Mouse (Mus musculus): ENCODE results near the gene Dapp1.
"Not testable (repeated sequence)": the region's sequence is repeated elsewhere in the genome, so short reads cannot be mapped to it uniquely, and the experiment has no call there.

Dapp1 gene

GRCm38 (mm10) chr3:137918172-137918931 lies 63.0 kb downstream of the Dapp1 start, which contains the start of gene Lamtor3:
Lamtor3 (plus strand) TSS chr3:137918506.
- peak; percentile 74 for DNase-seq (ENCODE audit: low spot score)

- no peak for DNase-seq (ENCODE audit: low spot score)
Measured at GRCm38 (mm10) chr3:137917694-137918171, 63.6 kb downstream of the Dapp1 start.

- DNase-seq (ENCODE audit: low spot score) = not testable (repeated sequence)
Measured at GRCm38 (mm10) chr3:137914567-137914966, 66.8 kb downstream of the Dapp1 start.

- no peak for DNase-seq (ENCODE audit: low spot score)
Measured at GRCm38 (mm10) chr3:137913093-137913492, 68.3 kb downstream of the Dapp1 start.

GRCm38 (mm10) chr3:137900149-137900548 lies 81.2 kb downstream of the Dapp1 start:
- DNase-seq (ENCODE audit: low spot score) = no peak

- no peak for DNase-seq (ENCODE audit: low spot score)
Measured at GRCm38 (mm10) chr3:137897685-137898084, 83.7 kb downstream of the Dapp1 start.

- no peak for DNase-seq (ENCODE audit: low spot score)
Measured at GRCm38 (mm10) chr3:137896867-137897266, 84.5 kb downstream of the Dapp1 start.

GRCm38 (mm10) chr3:137896386-137896785 lies 85.0 kb downstream of the Dapp1 start:
- DNase-seq (ENCODE audit: low spot score) = no peak

- DNase-seq (ENCODE audit: low spot score) = no peak
Measured at GRCm38 (mm10) chr3:137895196-137895595, 86.1 kb downstream of the Dapp1 start.

- DNase-seq (ENCODE audit: low spot score) = no peak
Measured at GRCm38 (mm10) chr3:137893789-137894188, 87.6 kb downstream of the Dapp1 start.

- no peak for DNase-seq (ENCODE audit: low spot score)
Measured at GRCm38 (mm10) chr3:137892118-137892517, 89.2 kb downstream of the Dapp1 start.

- DNase-seq (ENCODE audit: low spot score) = no peak
Measured at GRCm38 (mm10) chr3:137891089-137891488, 90.3 kb downstream of the Dapp1 start.

- no peak for DNase-seq (ENCODE audit: low spot score)
Measured at GRCm38 (mm10) chr3:137887961-137888360, 93.4 kb downstream of the Dapp1 start.

- DNase-seq (ENCODE audit: low spot score) = no peak
Measured at GRCm38 (mm10) chr3:137881093-137881492, 100.3 kb downstream of the Dapp1 start.

Data from spleen, adult 12 weeks (tissue).